Mouse (Mus musculus) naive thymus-derived CD4-positive, alpha-beta T cell, adult 5 months (primary cell): ENCODE measurements around the gene Nipal1. TPM values are rescaled to one million over a fixed set of nuclear protein-coding genes. Genes with fewer than 3 reads are reported as not detected.

Source experiments
- polyA plus RNA-seq: library from polyadenylated mRNA; unstranded; fragments of 100-300 nt; shearing (Covaris generic); gene quantifications from one replicate; pipeline ENCODE4 v1.2.1, GENCODE M21; 2017

Gene Nipal1
- 19.5 TPM for polyA plus RNA-seq

GRCm38 (mm10) chr5:72647418-72647907 lies at the start of gene Nipal1:
Gene Nipal1 (plus strand): TSS chr5:72647795.

GRCm38 (mm10) chr5:72644175-72644574 lies 3.4 kb upstream of the Nipal1 start, which contains the start of gene Cnga1:
Gene Cnga1 (minus strand): TSS chr5:72644275.

Other genes with a start within 250 kb of the Nipal1 start
- not detected for gene Corin, start 143.3 kb upstream of the Nipal1 start, polyA plus RNA-seq
- 8.5 TPM for gene Nfxl1, start 88.1 kb upstream of the Nipal1 start, polyA plus RNA-seq
- gene Zar1, start 66.5 kb upstream of the Nipal1 start, polyA plus RNA-seq: not detected
- gene Gm5868, start 60.2 kb upstream of the Nipal1 start, polyA plus RNA-seq: not detected
- 2.2 TPM for gene Cnga1, start 3.5 kb upstream of the Nipal1 start, polyA plus RNA-seq
- gene Txk, start 105.0 kb downstream of the Nipal1 start, polyA plus RNA-seq: 259 TPM
- gene Tec, start 220.7 kb downstream of the Nipal1 start, polyA plus RNA-seq: 32.5 TPM